Mouse (Mus musculus): Measurements from ENCODE around the gene Isg20.

Isg20 gene

DNA sequence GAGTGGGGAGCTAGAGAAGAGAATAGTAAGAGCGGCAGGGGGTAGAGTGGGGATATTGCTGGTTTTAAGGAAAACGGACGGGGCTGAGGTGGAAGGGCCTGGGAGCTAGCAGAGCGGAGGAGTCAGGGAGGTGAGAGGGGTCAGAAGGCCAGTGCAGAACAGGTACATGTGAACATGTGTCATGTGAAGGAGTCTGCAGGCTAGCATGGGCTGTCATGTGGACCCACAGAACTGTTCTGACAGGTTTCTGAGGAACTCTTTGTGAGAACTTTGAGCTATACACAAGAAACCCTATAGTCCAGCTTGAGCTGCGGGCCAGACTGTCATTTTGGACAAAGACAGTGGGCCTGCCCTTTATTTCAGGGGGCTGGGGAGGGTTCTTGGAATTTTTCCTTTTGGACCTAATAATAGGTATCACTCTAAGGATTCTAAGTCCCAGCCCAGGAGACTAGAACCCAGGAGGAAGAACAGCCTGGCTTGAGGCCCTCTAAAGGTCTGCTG is at the start of gene Isg20:
TSS of gene Isg20 (plus strand) at position 451 of the 501 bp plus-strand sequence.
- peak; percentile 22 to 34 for DNase-seq (ENCODE audit: low spot score in 2 of 2)

DNA sequence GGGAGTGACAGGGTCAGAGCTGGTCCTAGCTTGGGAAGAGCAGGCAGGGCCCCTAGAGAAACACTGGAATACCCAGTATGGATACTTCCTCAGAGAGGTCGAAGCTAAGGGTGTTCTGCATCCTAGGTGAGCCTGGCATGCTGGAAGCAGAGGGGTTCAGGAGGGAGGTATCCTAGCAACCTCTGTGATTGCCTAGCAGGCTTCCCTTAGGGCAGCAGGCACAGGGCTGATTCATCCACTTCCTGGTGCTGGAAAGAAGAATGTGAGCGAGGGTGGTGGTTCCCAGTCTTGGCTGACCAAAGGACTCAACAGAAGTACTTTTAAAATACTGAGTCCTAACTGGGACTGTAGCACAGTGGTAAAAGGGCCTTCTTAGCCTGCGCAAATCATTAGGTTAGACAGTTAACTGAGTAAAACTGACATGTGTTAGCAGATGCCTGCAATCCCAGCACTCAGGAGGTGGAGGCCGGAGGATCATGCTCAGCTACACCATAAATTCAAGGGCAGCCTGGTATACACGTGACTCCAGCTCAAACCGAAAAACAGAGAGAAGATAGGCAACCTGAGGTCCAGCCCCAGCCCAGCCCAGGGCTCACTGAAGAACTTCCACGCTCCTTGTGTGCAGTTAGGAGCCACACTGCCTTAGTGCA is 49.3 kb upstream of the Isg20 start:
- no peak for DNase-seq (ENCODE audit: low spot score in 2 of 2)

DNA sequence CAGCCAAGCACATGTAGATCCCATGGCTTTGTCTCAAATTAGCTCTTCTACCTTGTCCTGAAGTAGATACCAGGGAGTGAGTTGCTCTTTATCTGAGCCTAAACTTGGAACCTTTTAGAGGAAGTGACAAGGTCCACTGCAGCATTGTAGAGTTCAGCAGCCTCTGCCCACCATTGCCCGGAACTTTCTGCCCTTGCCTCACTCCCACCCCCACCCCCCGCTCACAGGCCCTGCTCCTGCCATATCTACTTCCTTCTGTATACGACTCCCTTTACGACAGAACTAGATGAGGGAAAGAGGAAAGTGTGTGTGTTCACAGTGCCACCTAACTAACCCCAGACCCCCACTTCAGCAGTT is 48.8 kb upstream of the Isg20 start:
- no peak for DNase-seq (ENCODE audit: low spot score in 2 of 2)

DNA sequence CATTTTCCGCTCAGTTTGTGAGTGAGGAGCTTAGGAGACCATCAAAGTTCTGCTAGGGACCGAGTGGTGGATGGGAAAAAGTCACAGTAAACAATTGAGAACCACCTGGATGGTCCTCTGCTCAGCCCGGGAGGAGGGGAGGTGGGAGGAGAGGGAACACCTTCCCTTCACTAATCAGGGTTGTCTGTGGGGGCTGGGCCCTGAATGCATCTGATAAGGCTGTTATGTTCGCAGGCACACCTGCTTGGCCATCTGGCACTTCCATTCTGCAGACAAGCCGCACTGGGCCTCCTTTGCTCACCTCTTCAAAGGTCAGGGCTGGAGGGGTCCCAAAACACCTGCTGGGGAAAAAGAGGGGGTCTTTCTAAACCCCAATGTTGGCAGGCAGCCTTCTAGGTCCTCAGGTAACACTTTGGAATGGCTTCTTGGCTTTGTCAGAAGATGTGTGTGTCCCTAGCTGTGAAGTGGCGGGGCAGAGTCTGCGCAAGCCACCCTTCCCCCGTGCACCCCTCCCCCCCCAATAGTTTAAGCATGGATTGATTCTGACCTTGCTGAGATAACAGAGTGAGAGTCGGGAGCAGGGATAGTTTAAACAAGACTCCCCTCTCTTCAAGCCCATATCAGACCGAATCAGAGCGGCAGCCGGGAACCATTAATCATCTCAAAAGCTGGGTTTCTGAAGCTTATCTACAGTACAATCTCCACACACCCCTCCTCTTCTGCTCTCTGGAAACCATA is 47.8 kb upstream of the Isg20 start:
- no peak for DNase-seq (ENCODE audit: low spot score in 2 of 2)

DNA sequence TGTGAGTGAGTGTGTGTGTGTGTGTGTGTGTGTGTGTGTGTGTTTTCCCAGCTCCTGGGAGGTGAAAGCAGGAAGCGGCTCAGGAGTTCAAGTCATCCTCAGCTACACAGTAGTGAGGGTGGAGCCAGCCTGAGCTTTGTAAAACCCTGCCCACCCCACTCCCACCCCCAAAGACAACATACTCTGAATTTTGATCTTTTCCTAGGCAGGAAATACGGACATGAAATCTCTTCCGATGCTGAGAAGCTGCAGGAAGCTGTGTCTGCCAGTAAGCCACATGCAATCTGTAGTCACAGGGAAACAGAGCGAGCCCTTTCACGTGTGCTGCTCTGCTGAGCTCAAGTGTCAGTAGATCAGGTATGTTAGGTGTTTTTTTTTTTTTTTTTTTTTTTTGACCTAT is 44.5 kb upstream of the Isg20 start:
- DNase-seq (ENCODE audit: low spot score in 2 of 2) = no peak

DNA sequence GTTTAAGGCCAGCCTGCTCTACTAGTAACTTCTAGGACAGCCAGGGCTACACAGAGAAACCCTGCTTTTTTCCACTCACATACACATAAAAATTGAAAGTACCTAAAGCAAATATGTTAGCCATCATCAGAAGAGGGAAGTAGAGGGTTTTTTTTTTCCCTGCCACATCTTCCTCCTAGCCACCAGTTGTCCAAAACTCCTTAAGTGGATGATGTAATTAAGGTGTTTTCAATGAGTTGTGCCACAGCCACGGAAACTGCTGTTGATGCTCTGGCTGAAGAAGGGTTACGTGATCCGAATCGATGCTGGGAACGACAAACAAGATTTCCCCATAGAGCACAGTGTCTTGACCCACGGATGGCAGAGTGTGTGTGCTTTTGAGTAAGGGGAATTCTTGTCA is 40.9 kb upstream of the Isg20 start:
- DNase-seq (ENCODE audit: low spot score in 2 of 2) = no peak

DNA sequence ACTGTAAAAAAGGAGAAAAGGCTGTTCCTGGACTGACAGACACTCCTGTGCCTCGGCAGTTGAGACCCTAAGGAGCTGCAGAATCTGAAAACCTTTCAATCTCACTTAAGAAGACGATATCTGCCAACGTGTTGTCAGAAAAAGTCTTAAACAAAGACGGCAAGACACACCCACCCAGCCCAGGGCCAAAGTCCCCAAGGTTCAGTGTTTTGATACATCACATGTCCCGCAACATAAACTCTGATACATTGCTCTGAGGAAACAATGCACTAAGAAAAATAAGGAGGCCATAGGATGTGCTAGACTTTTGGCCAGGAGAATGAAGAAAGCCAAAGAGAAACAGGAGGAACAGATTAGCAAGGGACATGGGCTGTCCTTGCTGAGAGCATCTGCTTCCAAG is 40.4 kb upstream of the Isg20 start:
- DNase-seq (ENCODE audit: low spot score in 2 of 2) = no peak

DNA sequence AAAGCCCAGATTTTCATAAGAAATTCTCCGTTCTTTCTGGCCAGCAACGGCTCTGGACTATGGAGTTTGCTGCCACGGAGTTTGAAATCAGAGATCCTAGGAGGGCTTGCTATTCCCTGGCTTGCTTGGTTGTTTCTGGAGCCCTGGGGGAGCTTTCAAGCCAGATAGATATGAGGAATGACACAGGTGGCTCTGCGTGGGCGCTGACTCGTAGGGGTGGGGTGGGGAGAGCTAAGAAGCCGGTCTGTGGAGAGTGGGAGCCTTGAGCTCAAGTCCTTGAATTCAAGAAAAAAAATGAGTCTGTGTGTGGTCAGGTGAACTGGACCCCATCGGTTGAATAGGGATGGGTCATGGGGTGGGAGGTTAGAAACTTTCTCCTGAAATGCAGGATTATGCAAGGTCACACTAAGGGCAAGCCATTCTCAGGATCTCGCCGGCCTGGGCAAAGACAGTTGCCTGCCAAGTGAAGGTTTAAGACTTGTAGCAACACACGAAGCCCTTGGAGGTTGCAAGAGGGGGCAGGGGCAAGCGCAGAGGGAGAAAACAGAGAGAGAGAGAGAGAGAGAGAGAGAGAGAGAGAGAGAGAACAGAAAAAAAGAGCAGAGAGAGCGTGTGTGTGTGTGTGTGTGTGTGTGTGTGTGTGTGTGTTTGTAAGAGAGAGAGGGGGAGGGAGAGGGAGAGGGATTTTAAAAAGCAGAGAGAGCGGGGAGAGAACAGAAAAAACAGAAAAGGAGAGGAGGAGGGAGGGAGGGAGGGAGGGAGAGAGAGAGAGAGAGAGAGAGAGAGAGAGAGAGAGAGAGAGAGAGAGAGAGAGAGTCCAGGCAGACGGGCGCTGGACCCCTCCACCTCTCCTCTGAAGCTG is 31.4 kb upstream of the Isg20 start:
- DNase-seq (ENCODE audit: low spot score in 2 of 2) = no peak

DNA sequence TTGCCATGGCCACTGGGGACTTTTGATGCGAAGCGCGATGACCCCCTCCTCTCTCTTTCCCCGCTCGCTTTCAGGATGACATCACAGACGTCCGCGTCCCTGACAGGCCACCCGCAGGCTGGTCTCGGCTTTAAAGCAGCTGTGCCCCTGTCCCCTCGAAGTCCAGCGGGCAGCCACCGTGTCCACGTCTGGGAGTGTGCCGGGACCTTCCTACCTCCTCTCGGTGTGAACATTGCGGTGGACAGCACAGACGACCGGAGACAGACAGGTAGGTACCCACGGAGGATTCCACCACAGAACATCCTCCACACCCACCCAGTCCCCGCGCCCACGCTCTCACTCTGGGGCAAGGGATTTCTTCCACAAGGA is 30.8 kb upstream of the Isg20 start:
- DNase-seq (ENCODE audit: low spot score in 2 of 2) = no peak

DNA sequence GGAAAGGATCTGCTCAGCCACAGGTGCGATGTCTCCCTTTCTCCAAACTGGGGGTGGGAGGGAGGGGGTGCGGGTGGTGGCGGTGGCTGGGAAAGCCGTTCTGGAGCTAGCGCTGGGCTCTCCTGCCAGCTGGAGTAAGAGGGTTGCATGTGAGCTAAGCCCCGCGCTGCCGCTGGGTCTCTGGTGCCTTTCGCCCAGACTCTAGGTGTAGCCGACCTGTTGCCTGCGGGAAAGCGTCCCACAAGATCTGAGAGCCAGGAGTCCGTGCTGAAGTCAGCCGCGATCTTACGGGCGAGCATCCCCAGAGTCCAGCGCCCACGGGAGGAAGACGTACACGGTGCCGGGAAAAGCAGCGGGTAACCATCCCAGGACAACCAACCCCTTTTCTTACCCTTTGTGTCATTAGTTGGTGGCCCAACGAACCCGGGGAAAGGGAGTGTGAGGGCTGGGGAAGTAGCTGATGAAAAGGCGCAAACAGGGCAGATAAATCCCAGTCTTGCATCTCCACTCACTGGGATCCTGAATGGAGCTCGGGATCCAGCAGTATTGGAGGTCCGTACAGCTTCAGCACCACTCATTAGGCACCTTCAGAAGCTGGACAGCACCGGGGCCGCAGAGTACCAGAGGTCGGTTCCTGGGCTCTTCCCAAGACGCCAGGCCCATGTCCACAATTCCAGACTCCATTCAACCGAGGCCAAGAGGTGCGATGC is 30.1 kb upstream of the Isg20 start:
- no peak for DNase-seq (ENCODE audit: low spot score in 2 of 2)

DNA sequence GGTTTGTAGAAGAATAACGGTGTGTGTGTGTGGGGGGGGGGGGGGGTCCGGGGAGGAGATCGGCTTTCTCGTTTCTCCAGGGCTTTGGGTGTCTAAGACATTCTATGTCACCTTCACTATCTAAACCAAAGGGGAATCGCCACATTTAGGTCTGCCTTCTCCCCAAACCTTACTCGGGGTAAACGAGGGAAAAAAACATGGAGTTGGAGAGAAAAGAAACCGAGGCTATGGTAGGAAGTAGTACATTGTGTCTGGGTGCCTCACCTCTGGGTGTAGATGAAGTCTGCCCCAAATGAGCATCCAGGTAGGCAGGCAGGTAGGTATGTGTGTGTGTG is 29.5 kb upstream of the Isg20 start:
- DNase-seq (ENCODE audit: low spot score in 2 of 2) = no peak

DNA sequence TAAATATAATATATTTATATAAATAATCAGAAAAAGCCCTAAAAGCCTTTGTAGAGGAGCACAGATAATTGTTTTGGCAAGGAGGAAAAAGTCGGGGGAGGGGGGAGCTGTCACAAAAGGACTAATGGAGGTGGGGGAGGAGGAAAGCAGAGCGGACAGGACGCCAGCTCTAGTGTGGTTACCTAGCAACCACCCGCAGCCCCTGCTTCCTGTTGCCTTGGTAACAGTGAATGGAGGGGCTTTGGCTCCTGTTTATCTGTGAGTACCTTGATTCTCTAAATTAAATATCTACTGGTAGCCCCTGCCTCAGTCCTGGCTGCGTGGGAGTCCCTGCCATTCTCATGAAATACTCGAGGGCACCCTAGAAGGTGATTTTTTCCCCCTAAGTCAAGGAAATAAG is 29.1 kb upstream of the Isg20 start:
- DNase-seq (ENCODE audit: low spot score in 2 of 2) = no peak

DNA sequence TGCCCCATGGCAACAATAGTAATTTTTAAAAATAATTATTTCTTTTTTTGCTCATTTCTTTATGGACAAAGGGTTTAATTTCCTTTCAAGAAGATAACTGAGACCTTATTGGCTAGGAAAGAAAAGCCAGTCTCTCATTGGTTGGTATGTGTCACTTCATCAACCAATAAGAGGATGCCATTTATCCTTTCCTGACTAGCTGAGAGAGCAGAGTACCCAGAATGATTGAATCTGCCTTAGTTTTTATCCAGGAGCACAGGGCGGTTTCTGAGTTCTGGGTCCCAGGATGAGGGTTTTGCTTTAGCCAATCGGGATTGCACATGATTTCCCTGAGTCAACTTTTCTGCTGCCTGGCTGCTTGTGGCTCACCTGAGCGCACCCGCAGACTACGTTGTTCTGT is 27.8 kb upstream of the Isg20 start:
- DNase-seq (ENCODE audit: low spot score in 2 of 2) = no peak

DNA sequence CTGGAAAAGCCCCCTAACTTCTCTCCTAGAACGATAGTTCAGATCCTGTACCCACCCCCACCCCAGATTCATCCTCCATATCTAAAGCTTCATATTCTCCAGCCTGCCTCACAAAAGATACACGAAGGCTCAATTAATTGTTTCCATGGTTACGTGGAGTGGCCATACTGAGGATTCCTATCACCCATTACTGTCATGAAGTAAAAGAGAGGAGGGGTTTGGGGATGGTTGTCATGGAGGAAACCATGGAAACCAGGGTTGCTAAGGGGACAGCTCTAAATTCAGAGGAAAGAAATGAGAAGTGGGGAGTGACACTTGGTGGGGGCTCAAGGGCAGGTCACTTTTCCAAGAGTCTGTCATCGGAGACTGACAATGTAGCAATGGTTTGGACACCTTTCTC is 26.7 kb upstream of the Isg20 start:
- DNase-seq (ENCODE audit: low spot score in 2 of 2) = no peak

DNA sequence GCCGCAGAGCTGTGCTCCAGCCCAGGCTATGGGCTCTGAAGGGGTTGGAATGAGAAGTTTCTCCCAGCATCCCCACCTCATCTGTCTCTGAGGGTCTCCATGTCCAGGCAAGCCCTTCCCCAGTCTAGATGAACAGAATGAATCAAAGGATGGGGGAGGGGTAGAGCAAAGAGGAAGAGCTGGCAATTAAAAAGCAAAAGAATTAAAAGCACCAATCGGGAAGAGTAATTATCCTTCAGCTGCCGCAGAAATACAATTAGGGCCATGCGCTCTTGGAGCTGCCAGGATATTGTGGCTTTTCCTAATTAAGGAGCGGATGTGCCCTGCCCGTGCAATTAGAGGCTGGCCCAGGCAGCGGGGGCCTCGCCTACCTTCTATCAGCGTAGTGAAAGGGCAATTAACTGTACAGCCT is 25.8 kb upstream of the Isg20 start:
- DNase-seq (ENCODE audit: low spot score in 2 of 2) = no peak

DNA sequence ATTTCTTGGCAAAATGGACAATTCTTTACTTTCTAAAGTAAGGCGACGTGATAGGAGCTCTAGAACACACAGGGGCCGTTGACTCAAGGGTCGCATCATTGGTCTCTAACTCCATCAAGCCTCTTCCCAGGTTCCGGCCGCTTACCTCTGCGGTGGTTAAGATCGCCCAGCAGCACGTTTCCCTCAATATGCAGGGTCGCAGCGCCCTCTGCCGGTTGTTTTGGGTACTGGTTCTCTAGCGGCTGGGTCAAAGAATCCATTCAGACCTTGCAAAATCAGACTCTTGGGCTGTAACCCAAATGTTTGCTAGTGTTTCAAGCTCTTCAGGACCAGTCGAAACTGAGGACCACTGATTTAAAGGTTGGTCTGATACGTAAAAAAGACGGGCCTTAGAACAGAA is 22.6 kb upstream of the Isg20 start:
- DNase-seq (ENCODE audit: low spot score in 2 of 2) = peak; percentile 60 to 65

DNA sequence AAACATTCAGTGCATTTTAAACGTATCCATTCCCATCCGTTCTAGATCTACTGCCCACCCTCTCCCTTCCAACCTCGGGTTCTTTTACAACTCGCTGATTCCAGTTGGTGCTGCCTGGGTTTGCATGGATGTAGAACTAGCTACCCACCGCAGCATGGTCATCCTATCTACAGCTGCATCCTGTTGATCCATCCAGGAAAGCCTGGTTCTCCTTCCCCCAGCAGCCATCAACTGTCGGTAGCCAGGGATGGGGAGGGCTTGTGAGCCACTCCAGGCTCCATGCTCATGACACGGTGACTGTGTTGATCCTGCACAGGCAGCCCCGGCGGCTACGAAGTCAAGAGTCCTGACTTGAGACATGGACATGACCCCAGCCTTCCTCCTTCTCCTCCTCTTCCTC is 19.3 kb upstream of the Isg20 start:
- no peak for DNase-seq (ENCODE audit: low spot score in 2 of 2)

DNA sequence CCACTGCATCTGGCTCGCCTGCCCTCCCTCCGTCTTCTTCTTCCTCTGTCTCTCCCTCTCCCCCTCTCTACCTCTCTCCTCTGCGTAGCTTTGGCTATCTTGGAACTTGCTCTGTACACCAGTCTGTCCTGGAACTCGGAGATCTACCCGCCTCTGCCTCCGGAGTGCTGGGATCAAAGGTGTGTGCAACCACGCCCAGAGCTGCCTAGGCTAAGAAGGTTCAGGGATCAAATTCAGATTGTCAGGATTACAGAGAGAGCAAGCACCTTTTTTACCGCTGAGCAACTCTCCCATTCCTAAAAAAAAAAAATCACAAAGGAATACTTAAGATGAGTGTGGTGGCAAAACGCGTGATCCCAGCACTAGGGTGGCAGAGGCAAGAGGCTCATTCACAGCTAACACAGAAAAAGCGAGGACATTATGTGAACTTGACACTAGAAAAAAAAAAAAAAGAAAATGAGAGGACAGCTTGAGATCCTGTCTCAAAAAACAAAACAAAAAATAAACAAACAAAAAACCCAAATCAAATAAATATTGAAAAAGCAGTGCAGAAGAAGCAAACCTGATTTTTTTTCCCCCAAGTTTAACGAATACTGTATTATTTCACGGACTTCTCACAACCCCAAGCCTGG is 18.1 kb upstream of the Isg20 start:
- no peak for DNase-seq (ENCODE audit: low spot score in 2 of 2)

DNA sequence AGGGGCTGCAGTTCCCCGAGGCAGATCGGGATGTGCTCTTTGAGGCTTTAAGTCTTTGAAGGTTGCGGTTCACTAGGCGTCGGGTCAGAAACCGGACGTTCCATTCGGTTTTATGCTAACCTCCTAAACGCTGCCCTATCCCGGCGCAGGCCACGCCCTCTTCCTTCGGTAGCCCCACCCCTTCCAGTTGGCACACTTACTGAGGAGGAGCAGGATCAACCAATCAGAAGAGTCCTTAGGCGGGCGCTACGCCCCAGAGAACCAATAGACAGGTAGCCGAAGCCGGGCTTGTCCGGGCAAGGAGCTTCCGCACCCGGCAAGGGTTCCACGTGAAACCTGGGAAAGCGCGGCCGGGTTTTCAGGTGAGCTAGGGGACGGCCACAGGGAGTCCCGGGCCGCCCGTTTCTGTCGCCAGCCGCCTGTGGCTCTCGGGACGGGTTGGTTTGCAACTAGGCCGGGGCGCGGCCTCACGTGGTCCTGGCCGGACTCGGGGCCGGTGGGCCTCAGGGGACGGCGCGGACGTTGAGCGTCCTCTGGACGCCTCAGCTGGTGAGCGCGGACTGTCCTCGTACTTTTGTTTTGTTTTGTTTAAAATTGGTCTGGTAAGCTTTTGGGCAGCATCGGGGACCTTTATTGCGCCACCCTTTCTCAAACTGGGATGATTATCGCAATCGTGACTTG is 17.4 kb upstream of the Isg20 start, which contains the start of gene Aen:
TSS of gene Aen (plus strand) at position 202 of the 681 bp plus-strand sequence.
- peak; percentile 99 to 100 for DNase-seq (ENCODE audit: low spot score in 2 of 2)

DNA sequence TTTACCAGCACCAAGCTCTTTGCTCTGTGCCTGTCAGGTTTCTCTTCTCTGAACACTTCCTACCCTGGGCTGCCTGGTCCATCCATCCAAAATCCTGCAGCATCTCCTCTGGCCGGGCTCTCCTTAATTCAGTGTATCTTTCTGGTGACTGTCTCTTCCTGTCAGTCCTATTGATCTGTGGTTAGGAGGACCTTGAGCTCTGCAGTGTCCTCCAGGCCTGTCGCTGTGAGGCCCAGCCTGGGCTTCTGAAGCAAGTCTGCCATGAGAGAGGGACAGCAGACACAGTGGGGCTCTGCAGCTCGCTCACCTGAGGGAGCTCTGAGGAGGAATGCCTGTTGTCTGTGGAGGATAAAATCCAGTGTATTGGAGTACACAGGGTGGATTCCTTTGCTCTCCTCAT is 15.7 kb upstream of the Isg20 start:
- no peak for DNase-seq (ENCODE audit: low spot score in 2 of 2)

All from spleen, postnatal 36 days (tissue).